Mouse (Mus musculus): Measurements from ENCODE around the gene Klhl24.

The Klhl24 gene

GRCm38 (mm10) chr16:20144568-20144967, 47.2 kb downstream of the Klhl24 start:
- no peak for DNase-seq (ENCODE audit: low spot score in 2 of 2)

- no peak for DNase-seq (ENCODE audit: low spot score in 2 of 2)
Observed at GRCm38 (mm10) chr16:20151991-20152390, 54.6 kb downstream of the Klhl24 start.

DNA sequence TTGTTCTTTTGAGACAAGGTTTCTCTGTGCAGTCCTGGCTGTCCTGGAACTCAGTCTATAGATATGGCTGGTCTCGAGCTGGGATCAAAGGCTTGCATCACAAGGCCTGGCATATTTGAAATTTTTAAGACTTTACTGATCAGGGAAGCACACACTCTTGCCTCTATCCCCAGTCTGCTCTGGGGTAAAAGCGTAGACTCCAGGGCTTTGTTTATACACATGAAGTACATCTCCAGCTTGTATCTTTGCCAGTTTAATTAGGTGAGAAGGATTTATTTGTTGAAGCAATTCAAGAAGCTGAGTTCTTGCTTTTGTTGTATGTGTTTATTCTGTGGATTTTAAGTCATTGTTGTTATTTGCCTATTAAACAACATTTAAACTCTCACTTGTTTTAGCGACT, 56.4 kb downstream of the Klhl24 start:
- no peak for DNase-seq (ENCODE audit: low spot score in 2 of 2)

DNA sequence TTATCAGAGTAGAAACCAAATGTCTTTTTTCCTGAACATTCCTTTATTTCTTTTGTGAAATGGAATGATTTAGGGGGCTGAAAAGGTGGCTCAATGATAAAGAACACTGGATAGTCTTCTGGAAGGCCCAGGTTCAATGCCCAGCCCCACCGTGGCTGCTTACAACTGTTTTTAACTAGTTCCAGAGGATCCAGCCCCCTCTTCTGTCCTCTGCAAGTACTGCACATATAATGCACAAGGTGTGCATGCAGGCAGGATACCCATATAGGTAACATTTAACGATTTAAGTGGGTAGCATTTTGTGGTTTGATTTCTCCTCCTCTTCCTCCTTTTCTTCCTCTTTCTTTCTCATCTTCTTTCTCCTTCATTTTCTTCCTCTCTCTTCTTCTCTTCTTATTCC, 62.8 kb downstream of the Klhl24 start:
- DNase-seq (ENCODE audit: low spot score in 2 of 2) = no peak

- no peak for DNase-seq (ENCODE audit: low spot score in 2 of 2)
Observed at GRCm38 (mm10) chr16:20169071-20169470, 71.7 kb downstream of the Klhl24 start.

DNA sequence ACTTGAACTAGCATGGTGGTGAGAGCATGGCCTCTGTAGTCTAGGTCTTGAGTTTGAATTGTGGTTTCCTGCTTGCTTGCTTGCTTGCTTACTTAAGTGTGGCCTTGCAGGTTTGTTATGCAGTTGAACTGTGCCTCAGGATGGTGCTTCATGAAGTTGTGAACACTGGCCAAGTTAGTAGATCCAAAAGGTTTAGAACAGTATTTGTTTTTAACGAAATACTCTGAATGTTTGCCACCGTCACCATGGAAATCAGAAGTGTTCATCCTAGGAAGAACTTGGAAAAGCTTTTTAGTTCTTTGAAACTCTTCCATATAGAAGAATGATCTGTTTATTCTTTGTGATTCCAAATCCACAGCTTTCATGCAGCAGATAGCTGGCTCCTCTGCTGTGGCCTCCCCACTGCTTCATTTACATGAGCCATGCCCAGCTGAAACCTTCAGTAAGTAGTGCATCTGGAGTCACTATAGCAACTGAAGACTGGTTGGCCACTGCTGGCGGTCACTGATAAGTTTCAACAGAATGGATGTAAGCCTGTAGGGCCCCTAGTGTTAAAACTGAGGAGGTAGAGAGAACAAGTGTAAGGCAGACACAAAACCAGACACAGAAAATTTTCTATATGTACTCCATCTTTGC, 72.2 kb downstream of the Klhl24 start:
- no peak for DNase-seq (ENCODE audit: low spot score in 2 of 2)

Data from spleen, postnatal 14 days (tissue).